Mouse (Mus musculus): ENCODE measurements around the gene 4930563M21Rik. TPM values are rescaled to one million over a fixed set of nuclear protein-coding genes. Genes with fewer than 3 reads are reported as not detected.

4930563M21Rik gene
- polyA plus RNA-seq (2015; fragmentation: Illumina TruSeq; extraction: RNeasy Lipid Tissue Mini Kit (QIAGEN cat#74804); ENCODE audit: insufficient read depth, low replicate concordance), result not detected

GRCm38 (mm10) chr9:56010450-56010849 is at the start of gene 4930563M21Rik:
Gene 4930563M21Rik (minus strand): TSS chr9:56010550.

GRCm38 (mm10) chr9:56041372-56042180 is 31.2 kb upstream of the 4930563M21Rik start, which contains the start of gene Rcn2:
Gene Rcn2 (plus strand): TSS chr9:56041845.

GRCm38 (mm10) chr9:55937664-55938617 is 72.4 kb downstream of the 4930563M21Rik start, which contains the start of gene Scaper:
Gene Scaper (minus strand): TSS chr9:55938119.

Other genes starting within 250 kb of the 4930563M21Rik start
- gene Scaper, start 72.4 kb downstream of the 4930563M21Rik start, polyA plus RNA-seq (2015; fragmentation: Illumina TruSeq; extraction: RNeasy Lipid Tissue Mini Kit (QIAGEN cat#74804); ENCODE audit: insufficient read depth, low replicate concordance), result 15.1 TPM
- 56.2 TPM for gene Rcn2, start 31.3 kb upstream of the 4930563M21Rik start, polyA plus RNA-seq (2015; fragmentation: Illumina TruSeq; extraction: RNeasy Lipid Tissue Mini Kit (QIAGEN cat#74804); ENCODE audit: insufficient read depth, low replicate concordance)
- gene Pstpip1, start 79.4 kb upstream of the 4930563M21Rik start, polyA plus RNA-seq (2015; fragmentation: Illumina TruSeq; extraction: RNeasy Lipid Tissue Mini Kit (QIAGEN cat#74804); ENCODE audit: insufficient read depth, low replicate concordance), result 40.3 TPM
- 83.4 TPM for gene Tspan3, start 154.9 kb upstream of the 4930563M21Rik start, polyA plus RNA-seq (2015; fragmentation: Illumina TruSeq; extraction: RNeasy Lipid Tissue Mini Kit (QIAGEN cat#74804); ENCODE audit: insufficient read depth, low replicate concordance)

Data from spleen, adult 10 weeks (tissue).